Mouse (Mus musculus): ENCODE results near the gene Ogfrl1.

The Ogfrl1 gene

DNA sequence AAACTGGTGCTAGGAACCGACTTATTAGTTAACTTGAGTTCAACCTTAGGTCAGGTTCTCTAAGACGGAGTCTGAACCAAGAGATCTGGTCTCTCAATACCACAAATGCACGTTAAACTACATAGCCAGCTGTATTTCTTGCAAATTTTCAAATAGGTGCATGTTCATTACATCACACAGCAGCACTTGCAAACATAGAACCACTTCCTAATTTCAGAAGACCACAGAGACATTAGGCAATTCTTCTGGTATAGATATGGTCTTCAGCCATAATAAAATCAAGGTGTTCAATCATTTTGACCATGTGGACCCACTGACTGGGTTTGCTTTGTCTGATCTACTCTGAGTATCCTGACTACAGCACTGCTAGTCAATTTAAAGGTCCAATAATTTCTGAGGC lies 51.9 kb downstream of the Ogfrl1 start:
- no peak for DNase-seq

- DNase-seq, result no peak
Measured at GRCm38 (mm10) chr1:23342864-23343263, 54.7 kb downstream of the Ogfrl1 start.

- no peak for DNase-seq
Measured at GRCm38 (mm10) chr1:23342224-23342623, 55.3 kb downstream of the Ogfrl1 start.

- DNase-seq, result no peak
Measured at GRCm38 (mm10) chr1:23335726-23336363, 61.7 kb downstream of the Ogfrl1 start.

GRCm38 (mm10) chr1:23335050-23335449 lies 62.5 kb downstream of the Ogfrl1 start:
- no peak for DNase-seq

DNA sequence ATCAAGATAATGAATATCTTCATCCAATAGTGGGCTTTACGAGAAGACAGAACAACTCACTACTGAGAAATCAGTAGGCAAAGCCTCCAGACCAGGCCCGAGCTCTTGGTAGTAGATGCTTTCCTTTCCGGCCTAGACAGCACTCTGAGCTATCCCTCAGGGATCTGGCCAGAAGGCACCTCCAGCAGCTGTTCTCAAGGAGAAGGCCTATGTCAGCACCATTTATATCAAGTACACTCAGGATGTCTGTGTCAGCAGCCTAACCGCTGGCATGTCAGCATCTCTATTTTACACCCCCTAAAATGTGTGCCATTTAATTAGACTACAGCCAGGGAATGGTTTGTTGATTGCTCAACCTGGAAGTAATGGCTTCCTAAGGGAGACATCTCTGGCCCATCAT lies 65.4 kb downstream of the Ogfrl1 start:
- DNase-seq, result no peak

GRCm38 (mm10) chr1:23325160-23325559 lies 72.4 kb downstream of the Ogfrl1 start:
- no peak for DNase-seq

DNA sequence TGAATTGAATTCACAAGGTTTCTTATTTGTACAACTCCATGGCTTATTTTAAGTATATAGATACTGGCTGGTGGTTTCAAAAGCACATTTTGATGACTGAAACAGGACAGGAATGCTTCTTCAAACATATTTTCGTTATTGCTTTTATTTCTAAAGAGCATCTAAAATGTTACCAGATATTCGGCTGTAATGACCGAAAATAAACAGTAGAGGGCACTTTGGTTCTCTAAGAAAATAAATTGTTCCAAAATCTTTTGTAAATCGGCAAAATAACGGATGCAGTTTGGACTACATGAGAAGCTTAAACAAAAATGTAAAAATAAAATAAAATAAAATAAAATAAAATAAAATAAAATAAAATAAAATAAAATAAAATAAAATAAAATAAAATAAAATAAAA lies 73.3 kb downstream of the Ogfrl1 start:
- peak in 1 of 2 experiments; percentile 10 for DNase-seq

- no peak for DNase-seq
Measured at GRCm38 (mm10) chr1:23323286-23323685, 74.3 kb downstream of the Ogfrl1 start.

GRCm38 (mm10) chr1:23322208-23322607 lies 75.4 kb downstream of the Ogfrl1 start:
- no peak for DNase-seq

DNA sequence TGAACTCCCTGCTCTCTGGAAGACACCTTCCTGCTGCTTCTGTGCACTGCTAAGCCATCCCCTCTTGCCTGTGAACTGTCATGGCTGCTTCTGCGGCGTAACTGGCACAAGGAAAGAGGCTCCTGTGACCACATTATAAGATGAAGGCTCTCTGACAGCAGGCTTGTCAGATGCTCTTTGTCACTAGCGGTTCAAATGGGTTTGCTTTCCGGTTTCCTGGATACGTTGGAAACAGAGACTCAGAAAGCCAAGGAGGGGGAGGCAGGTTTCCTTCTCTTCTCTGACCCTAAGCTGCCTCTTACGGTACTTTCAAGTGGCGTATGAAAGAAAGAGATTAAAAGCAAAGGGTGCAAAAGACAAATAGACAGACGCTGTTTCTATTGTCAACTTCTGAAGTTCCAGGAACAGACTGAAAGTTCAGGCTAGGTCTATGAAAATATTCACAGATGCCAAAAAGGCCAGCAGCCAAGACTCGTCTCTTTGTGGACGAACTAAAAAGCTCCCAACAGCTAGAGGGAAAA lies 76.2 kb downstream of the Ogfrl1 start:
- DNase-seq, result peak; percentile 10 to 28

DNA sequence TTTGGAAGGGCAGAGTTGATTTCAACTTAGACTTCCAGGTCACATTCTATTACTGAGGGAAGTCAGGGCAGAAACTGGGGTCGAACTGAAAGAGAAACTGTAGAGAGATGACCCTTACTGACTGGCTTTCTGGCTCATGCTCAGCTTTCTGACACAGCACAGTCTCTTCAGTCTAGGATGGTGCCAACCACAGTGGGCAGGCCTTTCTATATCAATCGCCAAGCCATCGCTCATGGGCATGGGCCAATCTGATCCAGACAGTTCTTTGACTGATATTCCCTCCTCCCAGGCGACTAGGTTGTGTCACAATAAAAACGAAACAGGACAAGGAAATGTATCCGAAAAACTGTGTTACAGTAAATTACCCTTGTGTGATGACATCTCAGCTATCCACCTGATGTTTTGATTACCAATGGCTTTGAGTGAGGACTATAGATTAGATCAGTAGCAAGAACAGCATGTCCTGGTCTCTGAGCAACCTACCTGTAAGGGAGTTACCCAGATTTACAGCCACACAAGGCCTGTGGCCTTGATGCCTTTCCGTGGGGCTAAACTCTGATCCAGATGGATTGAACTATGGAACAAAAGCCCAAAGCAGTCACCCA lies 76.9 kb downstream of the Ogfrl1 start:
- DNase-seq, result no peak

Data from cerebellum, postnatal 36 days (tissue).